Mouse (Mus musculus) stomach, postnatal 0 days (tissue): Measurements from ENCODE around the gene Lmo7.

Experiments used
- CTCF ChIP-seq: IDR thresholded peaks from 2 replicates; pipeline ENCODE4 v1.5.1; 2016; ENCODE audit warnings: antibody characterized with exemption, low read depth, mild to moderate bottlenecking, moderate library complexity
- EP300 ChIP-seq: optimal IDR thresholded peaks from 2 replicates; pipeline ENCODE3; 2016; ENCODE audit warnings: antibody characterized with exemption

- TF ChIP-seq CTCF, result no peak
- no peak for TF ChIP-seq EP300
Observed at GRCm38 (mm10) chr14:101707088-101707487, 22.7 kb upstream of the Lmo7 start.
